Mouse (Mus musculus): Measurements from ENCODE around the gene Gm42715. TPM values are rescaled to one million over a fixed set of nuclear protein-coding genes. Genes with fewer than 3 reads are reported as not detected.
A peak's percentile ranks its signal among the peaks of the same experiment; 100 is the strongest.

Gm42715 gene
- polyA plus RNA-seq, 1 experiment from 2014 or later, result 8.2 TPM

DNA sequence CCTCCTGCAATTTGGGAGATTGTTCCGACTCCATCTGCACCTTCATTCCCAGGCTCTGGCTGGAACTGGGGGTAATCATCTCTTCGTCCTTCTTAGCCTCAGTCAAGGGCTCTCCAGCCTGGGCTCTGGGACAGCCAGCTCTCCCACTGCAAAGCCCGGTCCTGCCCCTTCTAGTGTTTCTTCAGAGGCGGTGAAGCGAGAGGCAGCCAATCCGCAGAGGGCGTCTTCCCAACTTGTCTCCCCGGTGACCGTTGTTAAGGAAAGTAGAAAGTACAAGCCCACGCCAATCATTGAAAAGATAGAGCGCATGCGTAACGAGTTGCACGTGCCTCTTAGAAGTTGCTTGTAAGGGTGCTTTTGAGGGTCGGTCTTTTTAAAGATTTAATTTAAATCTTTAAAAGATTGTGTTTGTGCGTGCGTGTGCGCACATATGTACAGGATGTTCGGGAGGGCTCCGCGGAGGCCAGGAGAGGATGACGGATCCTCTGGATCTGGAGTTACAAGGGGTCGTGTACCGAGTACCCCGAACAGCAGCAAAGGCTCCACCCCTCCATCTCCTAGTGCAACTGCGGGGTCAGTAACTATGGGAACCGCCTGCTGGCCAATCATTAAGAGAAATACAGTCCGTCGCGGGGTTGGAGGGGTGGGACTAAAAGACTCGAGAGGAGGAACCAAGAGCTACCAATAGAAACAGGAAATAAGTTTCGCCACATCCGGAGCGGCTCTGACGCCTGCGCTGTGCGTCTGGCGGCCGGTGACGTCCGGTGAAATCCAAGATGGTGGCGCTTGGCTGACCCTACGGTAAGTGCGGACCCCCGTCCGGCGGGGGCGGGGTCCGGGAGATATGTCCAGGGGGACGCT, 68.9 kb downstream of the Gm42715 start, which contains the start of the genes Ccdc189 and Rnf40:
Gene Ccdc189, minus strand, starts transcription at position 585 of the 861 bp plus-strand sequence.
Gene Rnf40, plus strand, starts transcription at position 757 of the 861 bp plus-strand sequence.
- H3K4me1 ChIP-seq (replicated peaks), result peaks cover 27% of the 10 kb centered on the region
- H3K9ac ChIP-seq, result peak within 1 kb of the TSS; percentile 86
- peak within 1 kb of the TSS; percentile 81 for H3K4me3 ChIP-seq
- H3K27me3 ChIP-seq, result no peaks in the 10 kb centered on the region
- peaks cover 51% of the 10 kb centered on the region for H3K36me3 ChIP-seq
- H3K4me2 ChIP-seq, result peak within 1 kb of the TSS; percentile 96
- WGBS, result under 1% methylated on average over 50 of the region's 50 CpGs
- H3K27ac ChIP-seq, result peak within 1 kb of the TSS; percentile 86
- no peaks in the 10 kb centered on the region for H3K9me3 ChIP-seq (replicated peaks)
- ATAC-seq (replicated peaks; ENCODE audit: insufficient number of reproducible peaks, insufficient read depth, low FRiP score, low read depth), result peak; percentile 95

DNA sequence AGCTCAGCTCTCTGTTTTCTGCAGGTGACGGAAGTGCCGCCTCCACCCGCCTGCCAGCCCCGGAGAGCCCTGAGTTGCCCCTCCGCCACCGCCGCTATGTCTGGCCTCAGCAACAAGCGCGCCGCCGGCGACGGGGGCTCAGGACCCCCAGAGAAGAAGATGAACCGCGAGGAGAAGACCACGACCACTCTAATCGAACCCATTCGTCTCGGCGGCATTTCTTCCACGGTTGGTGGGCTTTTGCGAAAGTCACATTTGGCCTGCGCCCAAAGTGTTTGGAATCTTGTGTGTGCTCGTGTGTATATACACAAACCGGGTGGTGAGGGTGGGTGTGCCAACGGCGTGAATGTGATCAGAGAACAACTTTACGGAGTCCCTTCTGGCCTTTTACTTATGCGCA, 69.5 kb downstream of the Gm42715 start:
- no peak; the same call in 1 of the 2 replicates for ATAC-seq (replicated peaks; ENCODE audit: insufficient number of reproducible peaks, insufficient read depth, low FRiP score, low read depth)
- no peaks in the 10 kb centered on the region for H3K27me3 ChIP-seq
- H3K36me3 ChIP-seq, result peaks cover 51% of the 10 kb centered on the region
- peaks cover 27% of the 10 kb centered on the region for H3K4me1 ChIP-seq (replicated peaks)
- H3K4me3 ChIP-seq, result peak overlapping the region; percentile 81
- no peaks in the 10 kb centered on the region for H3K9me3 ChIP-seq (replicated peaks)
- H3K9ac ChIP-seq, result peak overlapping the region; percentile 86
- WGBS, result 5% methylated on average over 29 of the region's 29 CpGs
- H3K27ac ChIP-seq, result peak overlapping the region; percentile 68
- peak overlapping the region; percentile 96 for H3K4me2 ChIP-seq

DNA sequence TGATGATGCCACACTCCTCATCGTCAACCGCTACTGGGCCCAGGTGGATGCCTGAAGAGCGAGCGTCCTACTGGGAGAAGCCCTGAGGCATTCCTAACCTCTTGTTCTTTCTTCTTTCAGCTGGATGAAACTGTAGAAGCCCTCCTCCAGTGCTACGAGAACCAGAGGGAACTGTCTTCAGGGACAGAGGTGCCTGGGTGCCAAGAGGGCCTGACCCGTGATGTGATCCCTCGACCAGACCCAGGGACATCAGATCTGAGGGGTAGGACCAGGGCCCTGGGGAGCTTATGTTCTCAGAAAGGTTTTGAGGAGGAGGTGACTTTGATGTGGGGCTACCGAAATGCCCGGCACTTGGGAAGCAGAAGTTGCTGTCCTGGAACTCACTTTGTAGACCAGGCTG, 70.3 kb downstream of the Gm42715 start:
- no peaks in the 10 kb centered on the region for H3K27me3 ChIP-seq
- no peak for ATAC-seq (replicated peaks; ENCODE audit: insufficient number of reproducible peaks, insufficient read depth, low FRiP score, low read depth)
- 0 out of 2 replicates have a peak overlapping the region, but pooled peaks have one; percentile 1 for H3K9ac ChIP-seq
- WGBS, result 89% methylated on average over 9 of the region's 9 CpGs
- H3K4me2 ChIP-seq, result peak overlapping the region; percentile 96
- no peaks in the 10 kb centered on the region for H3K9me3 ChIP-seq (replicated peaks)
- peaks cover 51% of the 10 kb centered on the region for H3K36me3 ChIP-seq
- peaks cover 27% of the 10 kb centered on the region for H3K4me1 ChIP-seq (replicated peaks)
- H3K4me3 ChIP-seq, result peak overlapping the region; percentile 81
- no peak overlapping the region for H3K27ac ChIP-seq

DNA sequence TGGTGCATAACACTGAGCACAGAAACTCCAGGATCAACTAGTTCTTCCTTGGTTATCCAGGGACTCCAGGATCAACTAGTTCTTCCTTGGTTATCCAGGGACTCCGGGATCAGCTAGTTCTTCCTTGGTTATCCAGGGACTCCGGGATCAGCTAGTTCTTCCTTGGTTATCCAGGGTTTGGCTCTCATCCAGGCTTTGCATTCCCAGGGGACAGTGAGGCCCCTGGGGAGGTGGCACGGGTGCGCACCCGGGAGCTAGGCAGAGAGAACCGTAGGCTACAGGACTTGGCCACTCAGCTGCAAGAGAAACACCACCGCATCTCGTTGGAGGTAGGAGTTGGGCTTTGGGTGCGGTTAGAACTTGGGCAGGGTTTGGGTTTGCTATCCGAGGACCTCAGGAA, 71.7 kb downstream of the Gm42715 start:
- Histone ChIP-seq H3K4me1 (replicated peaks) (peaks cover 27% of the 10 kb centered on the region), H3K9ac (no peak overlapping the region), H3K27ac (no peak overlapping the region), H3K27me3 (no peaks in the 10 kb centered on the region), H3K4me2 (no peak overlapping the region), H3K4me3 (no peak overlapping the region), H3K36me3 (peaks cover 65% of the 10 kb centered on the region), H3K9me3 (replicated peaks) (no peaks in the 10 kb centered on the region)
- 69% methylated on average over 10 of the region's 10 CpGs for WGBS
- ATAC-seq (replicated peaks; ENCODE audit: insufficient number of reproducible peaks, insufficient read depth, low FRiP score, low read depth), result no peak

DNA sequence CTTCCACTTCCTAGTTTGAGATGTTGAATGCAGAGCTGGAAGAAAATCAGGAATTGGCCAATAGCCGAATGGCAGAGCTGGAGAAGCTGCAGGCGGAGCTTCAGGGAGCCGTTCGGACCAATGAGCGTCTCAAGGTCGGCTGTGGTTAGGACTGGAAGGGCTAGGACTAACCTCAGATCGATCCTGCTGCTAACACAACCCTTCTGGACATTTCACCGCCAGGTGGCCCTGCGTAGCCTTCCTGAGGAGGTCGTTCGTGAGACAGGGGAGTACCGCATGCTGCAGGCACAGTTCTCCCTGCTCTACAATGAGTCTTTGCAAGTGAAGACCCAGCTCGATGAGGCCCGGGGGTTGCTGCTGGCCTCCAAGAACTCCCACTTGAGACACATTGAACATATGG, 73.2 kb downstream of the Gm42715 start:
- Histone ChIP-seq H3K27ac (no peak overlapping the region), H3K9me3 (replicated peaks) (no peaks in the 10 kb centered on the region), H3K27me3 (no peaks in the 10 kb centered on the region), H3K36me3 (peaks cover 80% of the 10 kb centered on the region), H3K4me3 (no peak overlapping the region), H3K9ac (no peak overlapping the region), H3K4me1 (replicated peaks) (peaks cover 20% of the 10 kb centered on the region), H3K4me2 (no peak overlapping the region)
- WGBS, result 88% methylated on average over 14 of the region's 14 CpGs
- no peak for ATAC-seq (replicated peaks; ENCODE audit: insufficient number of reproducible peaks, insufficient read depth, low FRiP score, low read depth)

DNA sequence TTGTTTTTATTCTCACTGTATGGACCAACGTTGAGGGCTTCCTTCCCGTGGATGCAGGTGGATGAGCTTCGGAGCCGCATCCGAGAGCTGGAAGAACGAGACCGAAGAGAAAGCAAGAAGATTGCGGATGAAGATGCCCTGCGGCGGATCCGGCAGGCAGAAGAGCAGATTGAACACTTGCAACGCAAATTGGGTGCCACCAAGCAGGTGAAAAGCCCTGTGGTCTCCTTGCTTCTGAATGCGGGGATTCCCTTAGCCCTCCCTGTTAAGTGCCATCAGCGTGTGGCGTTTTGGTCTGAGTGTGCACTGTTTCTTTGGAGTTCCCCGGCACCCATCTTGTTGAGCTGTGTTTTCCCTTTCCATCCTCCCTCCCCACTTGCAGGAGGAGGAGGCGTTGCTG, 77.4 kb downstream of the Gm42715 start:
- Histone ChIP-seq H3K27me3 (no peaks in the 10 kb centered on the region), H3K4me1 (replicated peaks) (no peaks in the 10 kb centered on the region), H3K27ac (no peak overlapping the region), H3K9me3 (replicated peaks) (no peaks in the 10 kb centered on the region), H3K4me2 (no peak overlapping the region), H3K4me3 (no peak overlapping the region), H3K9ac (no peak overlapping the region), H3K36me3 (peaks cover 94% of the 10 kb centered on the region)
- ATAC-seq (replicated peaks; ENCODE audit: insufficient number of reproducible peaks, insufficient read depth, low FRiP score, low read depth), result no peak
- WGBS, result 93% methylated on average over 17 of the region's 17 CpGs

DNA sequence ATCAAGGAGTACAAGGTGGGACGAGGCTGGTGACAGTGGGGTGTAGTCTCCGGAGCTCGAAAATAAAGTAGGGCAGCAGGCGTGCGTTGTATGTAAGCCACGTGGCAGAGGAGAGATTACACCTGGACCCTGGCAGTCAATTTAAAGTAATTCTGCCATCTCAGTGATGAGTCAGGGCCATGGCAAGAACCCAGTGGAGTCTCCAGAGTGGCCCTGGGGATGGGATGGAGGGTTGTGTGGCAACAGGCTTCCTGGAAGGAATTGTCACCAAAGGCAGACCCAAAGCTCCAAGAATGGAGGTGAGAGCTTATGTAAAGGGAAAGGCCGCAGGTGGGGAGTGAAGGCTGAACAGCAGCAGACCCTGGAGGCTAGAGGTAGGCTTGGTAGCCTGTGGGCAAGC, 81.2 kb downstream of the Gm42715 start:
- Histone ChIP-seq H3K9me3 (replicated peaks) (no peaks in the 10 kb centered on the region), H3K27ac (no peak overlapping the region), H3K9ac (no peak overlapping the region), H3K27me3 (no peaks in the 10 kb centered on the region), H3K4me1 (replicated peaks) (no peaks in the 10 kb centered on the region), H3K4me3 (no peak overlapping the region), H3K36me3 (peaks cover 82% of the 10 kb centered on the region), H3K4me2 (no peak overlapping the region)
- 91% methylated on average over 7 of the region's 7 CpGs for WGBS
- ATAC-seq (replicated peaks; ENCODE audit: insufficient number of reproducible peaks, insufficient read depth, low FRiP score, low read depth), result no peak

DNA sequence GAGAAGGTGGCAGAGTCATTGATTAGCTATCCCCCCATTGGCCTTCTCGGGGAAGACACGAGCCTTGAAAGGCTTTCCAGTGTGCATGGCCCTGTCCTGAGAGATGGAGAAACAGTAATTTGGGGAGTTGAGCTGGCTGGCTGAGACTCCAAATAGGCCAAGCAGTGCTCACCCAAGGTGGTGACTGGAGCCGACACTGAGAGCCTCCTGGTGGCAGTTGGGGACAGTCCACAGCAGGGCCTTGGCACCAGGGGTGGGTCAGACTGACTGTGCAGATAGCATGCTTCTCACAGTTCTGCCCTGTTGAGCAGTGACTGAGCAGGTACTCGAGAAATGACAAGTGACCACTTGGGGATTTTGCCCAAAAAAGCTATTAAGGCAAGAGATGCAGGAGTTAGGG, 82.4 kb downstream of the Gm42715 start:
- WGBS, result 85% methylated on average over 4 of the region's 4 CpGs
- H3K36me3 ChIP-seq, result peaks cover 71% of the 10 kb centered on the region
- H3K4me3 ChIP-seq, result no peak overlapping the region
- H3K4me1 ChIP-seq (replicated peaks), result no peaks in the 10 kb centered on the region
- no peak overlapping the region for H3K9ac ChIP-seq
- ATAC-seq (replicated peaks; ENCODE audit: insufficient number of reproducible peaks, insufficient read depth, low FRiP score, low read depth), result no peak
- H3K9me3 ChIP-seq (replicated peaks), result no peaks in the 10 kb centered on the region
- no peak overlapping the region for H3K27ac ChIP-seq
- H3K27me3 ChIP-seq, result no peaks in the 10 kb centered on the region
- H3K4me2 ChIP-seq, result no peak overlapping the region

DNA sequence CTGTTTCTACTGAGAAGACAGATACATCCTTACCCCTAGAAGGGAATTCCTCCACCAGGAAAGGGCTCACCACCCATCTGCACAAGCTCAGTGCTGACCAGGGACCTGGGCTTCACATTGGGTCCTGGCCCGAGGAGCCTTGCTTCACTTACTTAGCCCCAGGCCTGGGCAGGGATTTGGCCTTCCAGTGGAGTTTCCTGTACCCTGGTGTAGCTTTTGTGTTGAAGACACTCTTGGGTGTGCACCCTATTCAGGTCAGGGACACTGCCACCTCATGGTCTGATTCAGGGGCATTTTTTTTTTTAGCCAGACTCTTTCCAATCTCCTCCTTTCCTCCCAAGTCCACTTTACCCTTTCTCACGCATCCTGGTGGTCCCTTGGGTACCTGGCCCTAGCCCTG, 83.5 kb downstream of the Gm42715 start:
- no peaks in the 10 kb centered on the region for H3K27me3 ChIP-seq
- H3K27ac ChIP-seq, result no peak overlapping the region
- no peaks in the 10 kb centered on the region for H3K9me3 ChIP-seq (replicated peaks)
- H3K4me3 ChIP-seq, result no peak overlapping the region
- ATAC-seq (replicated peaks; ENCODE audit: insufficient number of reproducible peaks, insufficient read depth, low FRiP score, low read depth), result no peak
- H3K9ac ChIP-seq, result no peak overlapping the region
- 93% methylated on average over 2 of the region's 2 CpGs for WGBS
- H3K36me3 ChIP-seq, result peaks cover 69% of the 10 kb centered on the region
- no peak overlapping the region for H3K4me2 ChIP-seq
- H3K4me1 ChIP-seq (replicated peaks), result no peaks in the 10 kb centered on the region

DNA sequence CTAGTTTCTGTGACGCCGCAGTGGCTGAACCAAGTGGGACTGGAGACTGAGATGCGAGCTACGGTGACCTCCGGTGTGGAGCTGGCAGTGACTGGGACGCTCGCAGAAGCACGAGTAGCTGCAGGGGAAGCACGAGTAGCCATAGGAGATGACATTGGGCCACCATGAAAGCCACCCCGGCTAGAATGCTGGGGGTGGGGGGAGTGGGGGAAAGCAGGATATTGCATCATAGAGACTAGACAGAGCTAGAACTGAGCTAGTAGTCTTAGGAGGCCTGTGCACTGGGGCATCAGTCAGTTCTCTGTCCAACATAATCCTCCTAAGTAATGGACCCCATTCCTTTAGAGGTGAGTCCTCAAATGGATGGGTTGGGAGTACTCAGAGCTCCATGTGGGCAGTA, 84.9 kb downstream of the Gm42715 start:
- no peak for ATAC-seq (replicated peaks; ENCODE audit: insufficient number of reproducible peaks, insufficient read depth, low FRiP score, low read depth)
- 80% methylated on average over 10 of the region's 10 CpGs for WGBS
- Histone ChIP-seq H3K9me3 (replicated peaks) (no peaks in the 10 kb centered on the region), H3K4me1 (replicated peaks) (no peaks in the 10 kb centered on the region), H3K27me3 (no peaks in the 10 kb centered on the region), H3K27ac (no peak overlapping the region), H3K36me3 (peaks cover 74% of the 10 kb centered on the region), H3K9ac (no peak overlapping the region), H3K4me2 (no peak overlapping the region), H3K4me3 (no peak overlapping the region)

DNA sequence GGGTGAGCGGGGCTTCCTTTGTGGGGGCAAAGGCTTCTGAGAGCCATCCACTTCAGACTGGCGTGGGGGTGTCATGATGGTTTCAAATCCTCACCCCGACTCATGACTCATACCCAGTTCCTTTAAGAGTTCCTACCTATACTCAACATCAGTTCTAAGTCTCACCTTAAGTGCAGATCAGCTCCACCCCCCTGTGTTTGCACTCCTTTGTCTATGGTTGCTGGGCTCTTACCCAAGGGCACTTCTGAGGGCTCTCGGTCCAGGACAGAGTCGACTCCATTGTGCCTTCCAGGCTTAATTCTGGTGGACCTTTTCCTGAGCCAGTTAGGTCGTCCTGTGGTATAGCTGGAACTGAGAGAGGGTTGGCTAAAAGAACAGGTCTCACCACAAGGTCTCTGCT, 87.8 kb downstream of the Gm42715 start:
- Histone ChIP-seq H3K4me1 (replicated peaks) (no peaks in the 10 kb centered on the region), H3K9me3 (replicated peaks) (no peaks in the 10 kb centered on the region), H3K36me3 (peaks cover 76% of the 10 kb centered on the region), H3K4me2 (no peak overlapping the region), H3K9ac (no peak overlapping the region), H3K27ac (no peak overlapping the region), H3K27me3 (no peaks in the 10 kb centered on the region), H3K4me3 (no peak overlapping the region)
- ATAC-seq (replicated peaks; ENCODE audit: insufficient number of reproducible peaks, insufficient read depth, low FRiP score, low read depth), result no peak
- WGBS, result 80% methylated on average over 6 of the region's 6 CpGs

DNA sequence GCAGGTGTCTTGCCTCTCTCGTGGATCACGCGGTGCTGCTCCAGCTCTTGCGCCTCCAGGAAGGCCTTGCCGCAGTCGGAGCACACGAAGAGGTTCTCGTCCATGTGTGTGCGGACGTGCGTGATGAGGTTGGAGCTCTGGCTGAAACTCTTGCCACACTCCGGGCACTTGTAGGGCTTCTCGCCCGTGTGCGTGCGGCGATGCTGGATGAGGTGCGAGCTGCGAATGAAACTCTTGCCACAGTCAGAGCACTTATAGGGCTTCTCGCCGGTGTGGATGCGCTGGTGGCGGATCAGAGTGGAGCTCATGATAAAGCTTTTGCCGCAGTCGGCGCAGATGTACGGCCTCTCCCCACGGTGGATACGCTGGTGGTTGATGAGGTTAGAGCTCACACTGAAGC, 91.6 kb downstream of the Gm42715 start:
- Histone ChIP-seq H3K36me3 (peaks cover 60% of the 10 kb centered on the region), H3K4me3 (no peak overlapping the region), H3K27me3 (no peaks in the 10 kb centered on the region), H3K4me1 (replicated peaks) (peaks cover 15% of the 10 kb centered on the region), H3K4me2 (no peak overlapping the region), H3K9ac (no peak overlapping the region), H3K9me3 (replicated peaks) (no peaks in the 10 kb centered on the region), H3K27ac (no peak overlapping the region)
- ATAC-seq (replicated peaks; ENCODE audit: insufficient number of reproducible peaks, insufficient read depth, low FRiP score, low read depth), result no peak
- 97% methylated on average over 29 of the region's 29 CpGs for WGBS
